In the genomic region with DNA sequence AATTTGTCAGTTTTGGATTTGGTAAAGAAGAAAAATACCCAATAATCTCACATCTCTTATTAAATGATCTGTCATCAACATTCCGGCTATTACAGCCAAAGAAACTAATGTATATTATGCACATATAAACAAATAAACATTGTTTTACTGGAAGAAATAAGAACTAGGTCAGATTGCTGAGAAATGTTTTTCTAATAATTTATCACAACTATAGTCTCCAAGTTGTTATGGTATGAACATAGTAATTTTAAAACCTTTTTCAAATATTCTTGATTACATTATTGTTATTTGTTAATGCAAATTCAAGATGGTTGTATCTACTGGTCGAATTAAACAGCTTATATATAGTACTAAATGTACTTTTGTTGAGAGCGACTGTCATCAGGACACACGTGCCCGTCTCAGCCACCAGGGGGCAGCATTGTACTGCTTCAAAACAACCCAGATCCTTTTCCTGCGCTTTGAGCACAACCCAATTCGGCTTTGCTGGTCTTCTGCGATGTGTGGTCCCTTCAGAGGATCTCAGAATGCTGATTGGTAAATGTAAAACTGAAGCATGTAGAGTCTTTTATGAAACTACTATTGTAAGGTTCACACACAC, we compare ENCODE assay signal across 8 mouse cellular contexts. TPM values are rescaled to one million over a fixed set of nuclear protein-coding genes. Genes with fewer than 3 reads are reported as not detected.
DNase-seq lines count a peak whose midpoint lies in the region; TF ChIP-seq lines count a peak whose summit lies in the region.

No protein-coding gene starts in this region.

- peak; percentile 73 for TF ChIP-seq CTCF in E14TG2a.4 (conservative IDR thresholded peaks at IDR 0.05; ENCODE audit: low read length)
- peak; percentile 90 for TF ChIP-seq CTCF in bone marrow, adult 2 months (IDR thresholded peaks at IDR 0.05; ENCODE audit: control insufficient read depth, insufficient read depth, low read length)
- peak; percentile 84; the same call in 1 of the 2 replicates for TF ChIP-seq CTCF in embryonic fibroblast, embryonic 13.5 days (IDR thresholded peaks at IDR 0.05; ENCODE audit: borderline replicate concordance, insufficient read depth, low read length)

- no peaks in the 10 kb centered on the region for H3K4me1 ChIP-seq in E14TG2a.4 (replicated peaks; ENCODE audit: low read depth, low read length)
- no peaks in the 10 kb centered on the region for H3K4me1 ChIP-seq in bone marrow, adult 2 months (ENCODE audit: control insufficient read depth, insufficient read depth, low read length)
- H3K4me1 ChIP-seq in embryonic fibroblast, embryonic 13.5 days (ENCODE audit: control insufficient read depth, insufficient read depth, low read length) = no peaks in the 10 kb centered on the region
- H3K4me1 ChIP-seq in hindbrain, embryonic 10.5 days (replicated peaks) = no peaks in the 10 kb centered on the region

- H3K27ac ChIP-seq in bone marrow, adult 2 months (ENCODE audit: control insufficient read depth, insufficient read depth, low read depth, low read length, poor library complexity) = no peak overlapping the region
- no peak overlapping the region for H3K27ac ChIP-seq in embryonic fibroblast, embryonic 13.5 days (ENCODE audit: insufficient read depth, low read length)
- no peak overlapping the region for H3K27ac ChIP-seq in hindbrain, embryonic 10.5 days

- 10% methylated on average over 8 of the region's 8 CpGs for WGBS in bone marrow, adult 2 months
- 16% methylated on average over 8 of the region's 8 CpGs for WGBS in hindbrain, embryonic 10.5 days

- no peak overlapping the region for H3K4me3 ChIP-seq in E14TG2a.4 (replicated peaks; ENCODE audit: low read length)
- no peak overlapping the region for H3K4me3 ChIP-seq in bone marrow, adult 2 months (replicated peaks; ENCODE audit: control insufficient read depth, low read depth, low read length)
- no peak overlapping the region for H3K4me3 ChIP-seq in embryonic fibroblast, embryonic 13.5 days (ENCODE audit: insufficient read depth, low read length)
- no peak overlapping the region for H3K4me3 ChIP-seq in hindbrain, embryonic 10.5 days

- H3K36me3 ChIP-seq in E14TG2a.4 (ENCODE audit: insufficient read depth, low read length) = no peaks in the 10 kb centered on the region
- no peaks in the 10 kb centered on the region for H3K36me3 ChIP-seq in hindbrain, embryonic 10.5 days

- peak; percentile 76 for DNase-seq in hindbrain, embryonic 10.5 days (ENCODE audit: low spot score)
- peak; percentile 67 to 84 for DNase-seq in layer of hippocampus, adult 8-10 months (ENCODE audit: low spot score in 2 of 2)
- DNase-seq in lung, postnatal 10 days = peak; percentile 76
- peak; percentile 65 for DNase-seq in ovary, postnatal 36 days (ENCODE audit: low spot score)
- peak; percentile 61 for DNase-seq in thymus, postnatal 25 days

- TF ChIP-seq POLR2A in bone marrow, adult 2 months (IDR thresholded peaks at IDR 0.05; ENCODE audit: borderline replicate concordance, control insufficient read depth, low read depth, low read length) = no peak
- TF ChIP-seq POLR2A in embryonic fibroblast, embryonic 13.5 days (IDR thresholded peaks at IDR 0.05; ENCODE audit: low read depth, low read length) = no peak

- 0 out of 2 replicates have a peak, but pooled peaks cover 3% of the 10 kb centered on the region for H3K9me3 ChIP-seq in E14TG2a.4 (ENCODE audit: low read length)
- H3K9me3 ChIP-seq in hindbrain, embryonic 10.5 days = no peaks in the 10 kb centered on the region

- H3K27me3 ChIP-seq in E14TG2a.4 (ENCODE audit: insufficient read depth, low read length) = no peaks in the 10 kb centered on the region
- H3K27me3 ChIP-seq in hindbrain, embryonic 10.5 days (ENCODE audit: insufficient read depth, poor library complexity, severe bottlenecking) = no peaks in the 10 kb centered on the region

RNA-seq across cellular contexts. Expression of a gene that starts 45.3 kb away (rescaled TPM):
- 120 and 331 TPM in 2 replicates for polyA plus RNA-seq in bone marrow, adult 2 months (2011; ENCODE audit: insufficient read depth, insufficient read length, low replicate concordance, missing spikeins)
- 2,091 and 2,241 TPM in 2 replicates for polyA plus RNA-seq in embryonic fibroblast, embryonic 13.5 days (2011; ENCODE audit: insufficient read length, low read depth, missing spikeins)
- 1.4 and 4.6 TPM in 2 replicates for polyA plus RNA-seq in hindbrain, embryonic 10.5 days (2016; fragmentation: Nextera tagmentation; extraction: Ambion mirVana)
- total RNA-seq in layer of hippocampus, adult 8-10 months (2022) = 1 to 10 TPM; 1.3 to 3.2 (median 2.3) TPM

Comparison
In these comparisons a context has a peak if more than half of its experiments do, and no peak if none do; other contexts are left out.
1. RNA of a gene that starts 45.3 kb away (polyA plus RNA-seq): 2,091 to 2,241 TPM in embryonic fibroblast, embryonic 13.5 days and 120 to 331 TPM in bone marrow, adult 2 months; 1.4 to 4.6 TPM in hindbrain, embryonic 10.5 days; every median in the first group is over 10 times any median in the second.
2. Peak in every context shown above with its lines, with median percentiles within 50 percentile points of each other: CTCF ChIP-seq and DNase-seq.